Mouse (Mus musculus): ENCODE results near the gene Olfr960.

DNA sequence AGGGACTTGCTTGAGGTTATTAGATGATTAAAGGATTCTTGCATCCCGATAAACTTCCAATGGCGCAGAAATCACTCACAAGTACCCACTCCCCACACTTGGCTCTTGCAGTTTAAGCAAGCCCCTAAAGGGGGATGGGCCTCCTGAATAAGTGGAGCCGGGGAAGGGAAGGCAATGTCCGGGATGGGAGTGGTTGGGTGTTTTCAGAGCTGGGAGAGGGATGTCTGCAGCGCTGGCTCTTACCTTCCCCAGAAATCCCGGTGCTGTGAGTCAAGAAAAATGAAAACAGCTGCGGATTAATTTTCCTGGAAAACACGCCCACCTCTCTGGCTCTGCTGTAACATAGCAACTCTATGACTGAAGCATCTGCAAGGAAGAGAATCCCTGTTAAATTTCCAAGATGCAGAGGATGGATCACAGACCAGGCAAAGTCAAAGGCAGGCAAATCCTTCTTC is 17.1 kb upstream of the Olfr960 start, which contains the start of gene AW551984:
- no peak for TF ChIP-seq CTCF (IDR thresholded peaks at IDR 0.05; ENCODE audit: borderline replicate concordance, insufficient read depth, low read length)
- peak; percentile 46; the same call in 1 of the 2 replicates for TF ChIP-seq POLR2A (IDR thresholded peaks at IDR 0.05; ENCODE audit: low read depth, low read length)
